Mouse (Mus musculus): ENCODE results near the gene Comt. TPM values are rescaled to one million over a fixed set of nuclear protein-coding genes. Genes with fewer than 3 reads are reported as not detected.
A peak's percentile ranks its signal among the peaks of the same experiment; 100 is the strongest.

Comt gene
- polyA plus RNA-seq, 1 experiment from 2014 or later: 60.3 TPM

GRCm38 (mm10) chr16:18405876-18406275 is 20.8 kb downstream of the Comt start:
- no peak overlapping the region for H3K4me3 ChIP-seq
- H3K27me3 ChIP-seq: no peaks in the 10 kb centered on the region
- no peak overlapping the region for H3K9ac ChIP-seq
- H3K4me1 ChIP-seq: peaks cover 32% of the 10 kb centered on the region
- H3K27ac ChIP-seq: no peak overlapping the region
- peaks cover 75% of the 10 kb centered on the region for H3K36me3 ChIP-seq
- H3K9me3 ChIP-seq (replicated peaks): no peaks in the 10 kb centered on the region
- WGBS: 73% methylated on average over 2 of the region's 2 CpGs
- no peak overlapping the region for H3K4me2 ChIP-seq (replicated peaks)
- ATAC-seq (ENCODE audit: low FRiP score): no peak

- no peaks in the 10 kb centered on the region for H3K27me3 ChIP-seq
- 88% methylated on average over 13 of the region's 13 CpGs for WGBS
- no peak overlapping the region for H3K4me3 ChIP-seq
- ATAC-seq (ENCODE audit: low FRiP score): no peak
- H3K36me3 ChIP-seq: peaks cover 77% of the 10 kb centered on the region
- H3K27ac ChIP-seq: no peak overlapping the region
- H3K9ac ChIP-seq: no peak overlapping the region
- no peak overlapping the region for H3K4me2 ChIP-seq (replicated peaks)
- H3K9me3 ChIP-seq (replicated peaks): no peaks in the 10 kb centered on the region
- H3K4me1 ChIP-seq: peaks cover 32% of the 10 kb centered on the region
These were observed 21.4 kb downstream of the Comt start for GRCm38 (mm10) chr16:18405091-18405854.

GRCm38 (mm10) chr16:18403285-18403684 is 23.4 kb downstream of the Comt start:
- no peak for ATAC-seq (ENCODE audit: low FRiP score)
- Histone ChIP-seq H3K27ac (no peak overlapping the region), H3K27me3 (no peaks in the 10 kb centered on the region), H3K4me1 (peaks cover 48% of the 10 kb centered on the region), H3K9ac (no peak overlapping the region), H3K36me3 (peaks cover 88% of the 10 kb centered on the region), H3K9me3 (replicated peaks) (no peaks in the 10 kb centered on the region), H3K4me3 (no peak overlapping the region), H3K4me2 (replicated peaks) (no peak overlapping the region)
- WGBS: 91% methylated on average over 12 of the region's 12 CpGs

GRCm38 (mm10) chr16:18400472-18401216 is 26.0 kb downstream of the Comt start:
- WGBS: 15% methylated on average over 7 of the region's 7 CpGs
- Histone ChIP-seq H3K4me1 (peaks cover 57% of the 10 kb centered on the region), H3K36me3 (peaks cover 91% of the 10 kb centered on the region), H3K9me3 (replicated peaks) (no peaks in the 10 kb centered on the region), H3K4me3 (no peak overlapping the region), H3K9ac (0 out of 2 replicates have a peak overlapping the region, but pooled peaks have one; percentile 32), H3K27me3 (no peaks in the 10 kb centered on the region), H3K27ac (peak overlapping the region; percentile 78), H3K4me2 (replicated peaks) (peak overlapping the region; percentile 26)
- ATAC-seq (ENCODE audit: low FRiP score): peak; percentile 87

- Histone ChIP-seq H3K4me3 (no peak overlapping the region), H3K4me2 (replicated peaks) (peak overlapping the region; percentile 26), H3K4me1 (peaks cover 61% of the 10 kb centered on the region), H3K27ac (peak overlapping the region; percentile 76), H3K9ac (peak overlapping the region; percentile 18; the same call in 1 of the 2 replicates), H3K9me3 (replicated peaks) (no peaks in the 10 kb centered on the region), H3K27me3 (no peaks in the 10 kb centered on the region), H3K36me3 (peaks cover 85% of the 10 kb centered on the region)
- no peak for ATAC-seq (ENCODE audit: low FRiP score)
- WGBS: 61% methylated on average over 9 of the region's 9 CpGs
These were observed 26.6 kb downstream of the Comt start for GRCm38 (mm10) chr16:18400028-18400427.

- no peak for ATAC-seq (ENCODE audit: low FRiP score)
- no peak overlapping the region for H3K4me3 ChIP-seq
- H3K4me1 ChIP-seq: peaks cover 84% of the 10 kb centered on the region
- no peak overlapping the region for H3K9ac ChIP-seq
- H3K36me3 ChIP-seq: peaks cover 55% of the 10 kb centered on the region
- no peaks in the 10 kb centered on the region for H3K27me3 ChIP-seq
- peak overlapping the region; percentile 92; the same call in 1 of the 2 replicates for H3K27ac ChIP-seq
- H3K9me3 ChIP-seq (replicated peaks): no peaks in the 10 kb centered on the region
- WGBS: 94% methylated on average over 27 of the region's 27 CpGs
- no peak overlapping the region for H3K4me2 ChIP-seq (replicated peaks)
These were observed 29.6 kb downstream of the Comt start for GRCm38 (mm10) chr16:18396791-18397621.

- Histone ChIP-seq H3K27ac (peak overlapping the region; percentile 92), H3K9me3 (replicated peaks) (no peaks in the 10 kb centered on the region), H3K4me2 (replicated peaks) (peak overlapping the region; percentile 88), H3K9ac (peak overlapping the region; percentile 35; the same call in 1 of the 2 replicates), H3K4me1 (peaks cover 79% of the 10 kb centered on the region), H3K36me3 (peaks cover 47% of the 10 kb centered on the region), H3K27me3 (no peaks in the 10 kb centered on the region), H3K4me3 (no peak overlapping the region; the same call in 1 of the 2 replicates)
- WGBS: 58% methylated on average over 2 of the region's 2 CpGs
- no peak for ATAC-seq (ENCODE audit: low FRiP score)
These were observed 30.5 kb downstream of the Comt start for GRCm38 (mm10) chr16:18396201-18396600.

GRCm38 (mm10) chr16:18395620-18396036 is 31.0 kb downstream of the Comt start:
- H3K4me3 ChIP-seq: no peak overlapping the region; the same call in 1 of the 2 replicates

GRCm38 (mm10) chr16:18394777-18395619 is 31.7 kb downstream of the Comt start:
- H3K4me3 ChIP-seq: peak overlapping the region; percentile 11; the same call in 1 of the 2 replicates
- H3K4me1 ChIP-seq: peaks cover 68% of the 10 kb centered on the region
- 12% methylated on average over 11 of the region's 11 CpGs for whole genome bisulfite sequencing
- H3K9ac ChIP-seq: peak overlapping the region; percentile 38
- no peaks in the 10 kb centered on the region for H3K9me3 ChIP-seq (replicated peaks)
- H3K27me3 ChIP-seq: no peaks in the 10 kb centered on the region
- H3K27ac ChIP-seq: peak overlapping the region; percentile 92
- H3K36me3 ChIP-seq: peaks cover 39% of the 10 kb centered on the region
- H3K4me2 ChIP-seq (replicated peaks): peak overlapping the region; percentile 88
- peak; percentile 41 for ATAC-seq (ENCODE audit: low FRiP score)

More at GRCm38 (mm10) chr16:18395620-18396036, 31.0 kb downstream of the Comt start:
- H3K27ac ChIP-seq: peak overlapping the region; percentile 92
- ATAC-seq (ENCODE audit: low FRiP score): no peak; the same call in 1 of the 2 replicates
- peaks cover 44% of the 10 kb centered on the region for H3K36me3 ChIP-seq
- peak overlapping the region; percentile 88 for H3K4me2 ChIP-seq (replicated peaks)
- no peaks in the 10 kb centered on the region for H3K27me3 ChIP-seq
- H3K9me3 ChIP-seq (replicated peaks): no peaks in the 10 kb centered on the region
- H3K4me1 ChIP-seq: peaks cover 74% of the 10 kb centered on the region
- peak overlapping the region; percentile 35 for H3K9ac ChIP-seq
- 19% methylated on average over 6 of the region's 7 CpGs for WGBS

- peak overlapping the region; percentile 88 for H3K4me2 ChIP-seq (replicated peaks)
- peaks cover 29% of the 10 kb centered on the region for H3K36me3 ChIP-seq
- WGBS: 64% methylated on average over 3 of the region's 3 CpGs
- H3K4me1 ChIP-seq: peaks cover 67% of the 10 kb centered on the region
- H3K4me3 ChIP-seq: peak overlapping the region; percentile 76
- H3K9me3 ChIP-seq (replicated peaks): no peaks in the 10 kb centered on the region
- peak overlapping the region; percentile 96 for H3K9ac ChIP-seq
- ATAC-seq (ENCODE audit: low FRiP score): no peak
- H3K27me3 ChIP-seq: no peaks in the 10 kb centered on the region
- peak overlapping the region; percentile 92 for H3K27ac ChIP-seq
These were observed 32.6 kb downstream of the Comt start for GRCm38 (mm10) chr16:18394056-18394455.

- peak overlapping the region; percentile 88 for H3K4me2 ChIP-seq (replicated peaks)
- H3K4me1 ChIP-seq: peaks cover 67% of the 10 kb centered on the region
- no peak; the same call in 1 of the 2 replicates for ATAC-seq (ENCODE audit: low FRiP score)
- no peaks in the 10 kb centered on the region for H3K9me3 ChIP-seq (replicated peaks)
- no peaks in the 10 kb centered on the region for H3K27me3 ChIP-seq
- H3K9ac ChIP-seq: peak overlapping the region; percentile 96
- 58% methylated on average over 5 of the region's 5 CpGs for WGBS
- peak overlapping the region; percentile 92 for H3K27ac ChIP-seq
- H3K36me3 ChIP-seq: peaks cover 25% of the 10 kb centered on the region
- peak overlapping the region; percentile 76 for H3K4me3 ChIP-seq
These were observed 33.1 kb downstream of the Comt start for GRCm38 (mm10) chr16:18393595-18393994.

Data from hindbrain, embryonic 12.5 days (tissue).